Mouse (Mus musculus) CD8-positive naive resting alpha-beta T cell, adult 2 months (primary cell): Measurements from ENCODE around the gene Kntc1.

ENCODE experiments used
- DNase-seq, 2 experiments: peaks; one replicate each; pipeline ENCODE4 v3.0.0; 2022; ENCODE audit warnings: low read depth in 2 of 2, low spot score in 2 of 2

Kntc1 gene

GRCm38 (mm10) chr5:123808541-123808940 is 59.0 kb downstream of the Kntc1 start:
- DNase-seq = no peak

- no peak for DNase-seq
Measured at GRCm38 (mm10) chr5:123809156-123809555, 59.6 kb downstream of the Kntc1 start.

- DNase-seq = no peak
Measured at GRCm38 (mm10) chr5:123816891-123817290, 67.4 kb downstream of the Kntc1 start.

- DNase-seq = no peak
Measured at GRCm38 (mm10) chr5:123818941-123819577, 69.5 kb downstream of the Kntc1 start.

GRCm38 (mm10) chr5:123820501-123821263 is 71.2 kb downstream of the Kntc1 start:
- peak in 1 of 2 experiments; percentile 1 for DNase-seq

GRCm38 (mm10) chr5:123821264-123821571 is 71.7 kb downstream of the Kntc1 start:
- DNase-seq = no peak

- DNase-seq = no peak
Measured at GRCm38 (mm10) chr5:123822706-123823105, 73.2 kb downstream of the Kntc1 start.

GRCm38 (mm10) chr5:123827659-123828091 is 78.2 kb downstream of the Kntc1 start:
- DNase-seq = no peak

GRCm38 (mm10) chr5:123832309-123832708 is 82.8 kb downstream of the Kntc1 start:
- no peak for DNase-seq

GRCm38 (mm10) chr5:123834836-123835235 is 85.3 kb downstream of the Kntc1 start:
- no peak for DNase-seq

- DNase-seq = no peak
Measured at GRCm38 (mm10) chr5:123837371-123837770, 87.9 kb downstream of the Kntc1 start.

- DNase-seq = no peak
Measured at GRCm38 (mm10) chr5:123842221-123842934, 92.9 kb downstream of the Kntc1 start.

- DNase-seq = no peak
Measured at GRCm38 (mm10) chr5:123842935-123843282, 93.4 kb downstream of the Kntc1 start.

- DNase-seq = no peak
Measured at GRCm38 (mm10) chr5:123843816-123844215, 94.3 kb downstream of the Kntc1 start.

- DNase-seq = no peak
Measured at GRCm38 (mm10) chr5:123844316-123844715, 94.8 kb downstream of the Kntc1 start.

GRCm38 (mm10) chr5:123851398-123851797 is 101.9 kb downstream of the Kntc1 start:
- DNase-seq = peak in 1 of 2 experiments; percentile 5

GRCm38 (mm10) chr5:123853877-123854504 is 104.5 kb downstream of the Kntc1 start:
- no peak for DNase-seq

GRCm38 (mm10) chr5:123854511-123854910 is 105.0 kb downstream of the Kntc1 start:
- no peak for DNase-seq

- DNase-seq = no peak
Measured at GRCm38 (mm10) chr5:123858798-123859197, 109.3 kb downstream of the Kntc1 start.

GRCm38 (mm10) chr5:123862374-123863350 is 113.1 kb downstream of the Kntc1 start:
- no peak for DNase-seq

- DNase-seq = no peak
Measured at GRCm38 (mm10) chr5:123863934-123864333, 114.4 kb downstream of the Kntc1 start.
